In genomic region chr2:74741979-74742277, GRCm38 (mm10) we compare ENCODE assay signal across 17 mouse cellular contexts. TPM values are rescaled to one million over a fixed set of nuclear protein-coding genes. Genes with fewer than 3 reads are reported as not detected.
"Had no signal": no experiment of that assay in that cellular context is flagged by ENCODE, and none has a peak within 500 bp of the region (broad histone marks: within the 10 kb centered on the region; RNA-seq: fewer than 3 reads in every experiment).

No protein-coding gene starts in this region.

- DNase-seq: kidney, adult 2 months; kidney, postnatal 10 days; kidney, postnatal 4 days; left cerebral cortex, postnatal 4 days; lung, adult 2 months; lung, postnatal 36 days; right cerebral cortex, adult 18-20 months; thymus, postnatal 36 days had no signal

- H3K4me3 ChIP-seq: layer of hippocampus, adult 2 months; limb, embryonic 13.5 days; midbrain, embryonic 15.5 days had no signal

- H3K27ac ChIP-seq: layer of hippocampus, adult 2 months; limb, embryonic 13.5 days; liver, embryonic 14.5 days; midbrain, embryonic 15.5 days had no signal

- H3K4me2 ChIP-seq: limb, embryonic 13.5 days; midbrain, embryonic 15.5 days had no signal

- ATAC-seq: lung, postnatal 0 days; midbrain, embryonic 15.5 days had no signal

- H3K4me1 ChIP-seq: midbrain, embryonic 15.5 days had no signal

- H3K9me3 ChIP-seq: limb, embryonic 13.5 days; midbrain, embryonic 15.5 days had no signal

- H3K9ac ChIP-seq: limb, embryonic 13.5 days; liver, embryonic 14.5 days; midbrain, embryonic 15.5 days had no signal

- H3K36me3 ChIP-seq: limb, embryonic 13.5 days; midbrain, embryonic 15.5 days had no signal

RNA-seq across cellular contexts. Expression of gene Gm28230, which starts 15.4 kb away (rescaled TPM):
- polyA plus RNA-seq: liver, adult 2 months; liver, embryonic 14.5 days; lung, postnatal 0 days; midbrain, embryonic 15.5 days; thymus, postnatal 0 days had no signal

RNA-seq across cellular contexts. Expression of gene Hoxd1, which starts 20.9 kb away (rescaled TPM):
- polyA plus RNA-seq: liver, adult 2 months; liver, embryonic 14.5 days; lung, adult 2 months; lung, postnatal 0 days; midbrain, embryonic 15.5 days; small intestine, adult 2 months; stomach, embryonic 16.5 days; thymus, postnatal 0 days had no signal

RNA-seq across cellular contexts. Expression of gene Hoxd4, which starts 30.2 kb away (rescaled TPM):
- polyA plus RNA-seq: lung, postnatal 0 days; midbrain, embryonic 15.5 days; thymus, postnatal 0 days had no signal

RNA-seq across cellular contexts. Expression of gene Hoxd3, which starts 30.2 kb away (rescaled TPM):
- polyA plus RNA-seq: liver, adult 2 months; lung, postnatal 0 days had no signal
